Mouse (Mus musculus) cerebellum, adult 11 months (tissue): ENCODE data around the gene Nectin3.

Experiments
- DNase-seq: peaks from one replicate; pipeline ENCODE4 v3.0.0; 2022

Nectin3 gene

DNA sequence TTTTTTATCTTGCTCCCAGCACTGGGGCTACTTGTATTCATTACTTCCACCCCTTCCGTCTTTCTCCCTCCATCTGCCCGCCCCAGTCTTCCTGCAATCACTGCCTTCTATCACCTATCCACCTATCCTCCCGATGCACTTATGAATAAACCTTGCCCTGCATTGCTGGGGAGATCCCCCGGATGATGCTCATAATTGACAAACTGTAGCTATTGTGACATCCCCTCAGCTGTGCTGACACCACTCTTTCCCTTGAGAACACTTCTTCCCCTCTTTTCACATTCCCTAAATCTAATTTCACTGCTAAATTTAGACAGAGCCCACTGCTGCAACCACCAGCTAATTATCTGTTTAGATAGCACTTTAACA, at the start of gene Nectin3:
Nectin3 (minus strand) TSS at position 105 of the 369 bp plus-strand sequence.
- no peak for DNase-seq

DNA sequence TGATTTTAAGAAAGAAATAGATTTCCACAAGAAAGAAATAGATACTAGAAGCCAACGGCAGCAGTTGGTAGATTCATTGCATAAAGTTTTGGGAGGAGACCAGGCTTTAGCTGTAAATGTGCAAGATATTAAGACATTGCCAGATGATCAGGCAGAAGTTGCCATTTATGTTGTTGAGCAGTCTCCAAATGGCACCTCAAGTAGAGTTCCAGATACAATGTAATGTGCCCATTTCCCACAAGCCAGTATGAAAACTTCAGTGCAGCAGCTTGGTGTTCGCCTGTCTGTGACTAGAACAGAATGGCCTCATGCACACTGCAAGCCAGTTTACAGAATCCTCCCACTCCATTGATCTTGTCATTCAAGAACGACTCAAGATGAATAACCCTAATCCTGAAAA, 39.8 kb upstream of the Nectin3 start:
- DNase-seq, result no peak

DNA sequence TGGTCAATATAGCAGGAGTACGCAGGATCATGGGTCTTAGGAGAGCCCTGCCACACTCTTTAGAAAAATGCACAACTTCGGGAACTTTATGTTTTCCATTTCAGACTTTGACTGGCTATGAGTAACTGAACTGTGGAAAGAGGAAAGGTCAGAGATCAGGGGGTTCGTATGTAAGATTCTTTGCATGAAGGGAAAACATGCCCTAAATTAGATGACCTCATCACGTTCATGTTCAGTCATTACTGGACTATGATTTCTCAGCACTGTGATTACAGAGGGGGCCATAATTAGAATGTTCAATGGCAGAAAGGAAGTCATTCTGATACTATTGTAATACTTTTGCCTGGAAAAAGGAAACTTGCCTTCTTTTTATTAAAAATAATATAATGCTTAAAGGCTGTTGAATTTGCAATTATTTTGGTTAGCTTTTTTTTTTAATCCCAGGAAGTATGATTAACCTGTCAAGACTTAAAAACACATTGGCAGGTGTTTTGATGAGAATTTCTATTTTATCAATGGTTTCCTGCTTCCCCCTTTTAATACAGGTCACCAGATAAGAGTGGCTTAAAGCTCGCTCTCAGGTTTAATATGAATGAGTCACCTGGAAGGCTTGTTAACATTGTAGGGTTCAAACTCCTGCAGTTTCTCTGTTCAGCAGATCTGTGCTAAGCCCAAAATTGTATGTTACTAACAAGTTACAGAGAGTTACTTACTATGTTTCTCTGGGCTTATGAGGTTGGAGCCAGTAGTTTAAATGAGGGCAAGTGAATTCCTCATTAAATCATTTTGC, 34.3 kb upstream of the Nectin3 start:
- DNase-seq, result no peak

DNA sequence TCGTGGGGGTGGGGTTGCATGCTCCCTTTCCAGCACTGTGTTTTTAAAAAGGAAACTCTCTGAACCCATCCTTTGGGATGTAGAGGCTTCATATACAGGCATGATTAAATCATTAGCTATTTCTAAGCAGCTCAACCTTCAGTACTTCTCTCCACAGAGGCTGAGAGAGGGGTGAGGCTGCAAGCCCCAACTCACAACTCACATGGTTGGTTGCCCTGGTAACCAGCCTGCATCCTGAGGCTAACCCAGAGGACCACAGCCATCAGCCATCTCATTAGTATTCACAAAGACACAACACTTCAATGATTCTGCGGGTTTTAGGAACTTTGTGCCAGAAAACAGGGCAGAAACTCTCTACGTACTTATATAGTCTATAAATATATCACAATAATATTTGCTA, 32.7 kb upstream of the Nectin3 start:
- DNase-seq, result no peak

DNA sequence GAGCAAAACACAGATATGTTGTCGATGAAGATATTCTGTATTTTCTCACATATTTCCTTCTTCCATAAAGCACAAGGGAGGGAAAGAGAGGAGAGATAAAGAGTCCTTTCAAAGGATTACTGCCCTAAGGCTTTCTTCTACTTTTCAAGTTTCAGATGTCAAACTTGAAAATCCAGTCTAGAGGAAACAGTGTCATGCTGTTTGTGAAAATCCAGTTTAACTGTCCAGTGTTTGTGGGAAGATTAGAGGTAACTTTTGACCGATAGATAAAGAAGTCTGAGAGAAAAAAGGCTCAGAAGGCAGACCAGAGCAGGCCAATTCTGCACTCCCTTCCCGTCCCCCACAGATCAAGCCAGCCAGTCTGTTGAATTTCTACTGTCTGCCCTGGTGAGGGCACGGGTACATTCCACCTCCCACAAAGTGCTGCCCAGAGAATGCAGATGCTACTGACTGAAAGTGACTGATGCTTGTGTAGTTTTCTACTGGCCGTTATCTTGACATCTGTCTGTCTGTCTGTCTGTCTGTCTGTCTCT, 22.6 kb upstream of the Nectin3 start:
- DNase-seq, result no peak

DNA sequence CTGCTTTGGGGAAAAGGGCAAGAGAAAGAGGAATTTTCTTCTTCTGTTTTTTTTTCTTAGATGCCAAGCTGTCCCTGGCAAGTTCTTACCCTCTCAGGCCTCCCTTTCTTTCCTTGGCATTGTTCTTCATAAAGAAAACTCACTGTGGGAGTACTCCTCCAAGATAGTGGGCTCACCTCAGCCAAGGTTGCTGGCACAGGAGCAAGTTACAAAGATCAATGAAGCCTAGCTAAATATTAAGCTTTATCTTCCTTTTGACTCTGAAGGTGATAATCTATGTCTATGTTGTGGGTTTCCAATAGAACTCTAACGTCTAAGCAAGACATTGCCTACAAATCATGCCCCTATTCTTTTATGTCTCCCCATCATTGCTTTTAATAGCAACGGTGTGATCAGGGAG, 21.3 kb upstream of the Nectin3 start:
- no peak for DNase-seq

DNA sequence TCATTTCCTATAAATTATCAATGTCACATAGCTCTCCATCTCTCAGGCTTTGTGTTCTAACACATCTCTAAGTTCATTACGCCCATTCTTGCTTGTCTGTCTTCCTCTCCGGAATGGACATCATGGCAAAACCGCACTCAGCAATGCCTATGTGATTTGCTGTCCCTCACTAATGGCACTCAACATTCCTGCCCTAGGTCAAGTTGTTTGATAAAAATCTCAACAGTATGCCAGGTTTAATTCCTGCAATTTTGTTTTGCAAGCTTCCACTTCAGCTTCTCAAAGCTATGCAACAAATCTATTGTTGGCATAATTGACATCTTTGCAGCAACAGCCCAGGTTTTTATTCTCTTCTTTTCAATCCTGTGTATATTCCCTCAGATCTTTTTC, 9.6 kb upstream of the Nectin3 start:
- no peak for DNase-seq

DNA sequence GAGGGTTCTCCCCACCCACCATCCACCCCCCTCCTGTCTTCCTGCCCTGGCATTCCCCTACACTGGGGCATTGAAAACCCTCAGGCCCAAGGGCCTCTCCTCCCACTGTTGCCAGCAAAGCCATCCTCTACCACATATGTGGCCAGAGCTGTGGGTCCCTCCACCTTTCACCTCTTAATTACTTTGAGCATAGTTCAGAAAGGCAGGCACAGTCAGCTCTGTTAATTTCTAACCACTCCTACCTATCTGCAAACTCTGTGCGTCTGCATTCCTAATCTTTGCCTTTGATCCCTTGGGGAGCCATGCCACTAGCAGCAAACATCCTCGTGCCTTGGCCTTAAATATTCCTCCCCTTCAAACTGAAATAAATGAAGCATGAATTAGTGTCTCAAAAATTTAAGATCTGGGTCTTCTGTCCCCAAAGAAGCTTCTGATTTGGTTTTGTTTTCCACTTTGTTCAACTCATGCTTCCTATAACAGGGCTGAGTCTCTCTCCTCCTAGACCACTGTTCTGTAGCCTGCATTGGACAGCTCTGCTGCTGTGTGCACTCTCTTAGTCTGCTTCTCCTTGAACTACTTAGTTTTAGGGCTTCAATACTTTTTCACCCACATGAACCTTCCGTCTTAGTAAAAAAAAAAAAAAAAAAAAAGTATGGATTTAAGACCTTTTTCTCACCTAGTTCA, 9.1 kb upstream of the Nectin3 start:
- DNase-seq, result no peak

DNA sequence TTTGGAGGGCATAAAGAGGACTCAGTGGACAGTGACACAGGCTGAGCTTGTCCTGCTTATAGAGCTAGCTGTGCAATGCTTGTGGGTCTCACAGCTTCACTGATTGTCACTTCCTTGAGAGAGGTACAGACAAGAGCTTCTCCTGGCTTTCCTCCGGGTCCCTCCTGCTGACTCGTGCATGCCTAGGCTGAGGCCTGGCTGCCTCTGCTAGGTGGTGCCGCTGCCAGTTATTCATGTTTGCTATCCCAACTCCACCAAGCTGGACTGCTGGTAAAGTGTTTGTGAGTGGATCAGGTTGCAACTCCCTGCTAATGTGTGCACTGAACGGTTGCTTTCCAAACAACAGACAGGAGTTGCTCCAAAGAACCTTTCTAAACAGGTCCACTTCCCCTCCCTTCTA, 5.7 kb upstream of the Nectin3 start:
- no peak for DNase-seq

DNA sequence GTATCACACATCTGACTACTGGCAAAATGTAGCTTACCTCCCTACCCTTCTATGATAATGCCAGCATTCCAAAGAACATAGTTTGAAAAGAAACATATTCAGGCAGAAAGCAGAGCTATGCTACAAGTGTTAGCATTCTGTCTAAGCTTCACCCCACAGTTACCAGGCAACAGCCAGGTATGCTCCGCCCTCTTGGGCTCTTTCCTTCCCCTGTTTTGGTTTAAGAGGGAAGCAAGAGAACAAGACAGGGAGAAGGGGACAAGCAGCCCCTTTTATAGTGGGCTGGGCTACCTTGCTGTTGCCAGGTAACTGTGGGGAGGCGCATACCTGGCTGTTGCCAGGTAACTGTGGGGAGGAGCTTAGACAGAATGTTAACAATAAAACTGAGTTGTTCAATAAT, 4.0 kb upstream of the Nectin3 start:
- DNase-seq, result no peak

DNA sequence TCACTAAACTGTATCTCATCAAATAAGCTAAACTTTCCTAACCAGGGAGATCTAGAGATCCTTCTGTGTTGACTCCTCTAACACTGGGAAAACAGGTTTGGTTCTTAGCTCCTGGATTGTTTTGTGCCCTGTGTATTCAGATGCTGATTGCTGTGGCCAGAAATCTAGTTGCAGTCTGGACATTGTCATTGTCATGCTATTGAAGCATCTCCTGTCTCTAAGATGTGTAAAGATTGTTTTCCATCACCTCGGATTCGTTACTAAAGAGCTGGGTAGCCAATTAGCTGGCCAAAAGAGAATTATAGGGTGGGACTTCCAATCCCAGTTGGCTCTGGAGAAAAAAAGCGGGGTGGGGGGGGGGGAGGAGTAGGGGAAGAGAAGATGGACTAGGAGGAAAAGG, 2.4 kb upstream of the Nectin3 start:
- DNase-seq, result no peak

DNA sequence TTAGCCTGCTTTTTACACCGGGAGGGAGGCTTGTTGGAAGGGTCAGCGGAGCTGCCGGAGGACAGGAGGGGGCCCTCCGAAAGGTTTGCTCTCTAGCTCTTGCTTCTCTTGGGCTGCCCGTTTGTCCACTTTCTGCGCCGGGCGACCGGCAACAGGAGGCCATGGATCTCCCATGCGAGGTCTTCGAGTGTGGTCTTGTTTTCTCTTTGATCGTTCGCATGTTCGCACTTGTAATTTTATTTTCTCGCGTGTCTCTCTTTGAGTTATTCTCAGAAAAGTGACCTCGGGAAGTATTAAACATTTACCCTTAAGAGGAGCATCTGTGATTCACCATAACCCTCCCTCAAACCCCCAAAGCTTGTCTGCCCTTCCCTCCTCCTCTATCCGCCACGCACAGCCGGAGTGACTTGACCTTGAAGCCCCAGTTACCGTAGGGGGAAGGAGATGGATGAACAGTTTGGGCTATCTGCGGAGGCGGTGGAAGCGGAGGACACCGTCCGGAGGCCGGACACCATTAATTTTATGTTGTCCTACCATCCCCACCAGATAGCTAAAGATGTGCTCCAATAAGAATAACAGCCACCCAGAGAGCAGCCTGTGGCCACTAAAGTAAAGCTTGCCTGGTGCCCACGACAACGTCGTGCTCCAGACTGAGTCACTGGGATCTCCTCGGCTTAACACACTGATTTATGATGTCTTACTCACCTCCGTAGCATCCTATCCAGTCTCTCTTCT, 472 bp downstream of the Nectin3 start:
- peak; percentile 38 for DNase-seq

DNA sequence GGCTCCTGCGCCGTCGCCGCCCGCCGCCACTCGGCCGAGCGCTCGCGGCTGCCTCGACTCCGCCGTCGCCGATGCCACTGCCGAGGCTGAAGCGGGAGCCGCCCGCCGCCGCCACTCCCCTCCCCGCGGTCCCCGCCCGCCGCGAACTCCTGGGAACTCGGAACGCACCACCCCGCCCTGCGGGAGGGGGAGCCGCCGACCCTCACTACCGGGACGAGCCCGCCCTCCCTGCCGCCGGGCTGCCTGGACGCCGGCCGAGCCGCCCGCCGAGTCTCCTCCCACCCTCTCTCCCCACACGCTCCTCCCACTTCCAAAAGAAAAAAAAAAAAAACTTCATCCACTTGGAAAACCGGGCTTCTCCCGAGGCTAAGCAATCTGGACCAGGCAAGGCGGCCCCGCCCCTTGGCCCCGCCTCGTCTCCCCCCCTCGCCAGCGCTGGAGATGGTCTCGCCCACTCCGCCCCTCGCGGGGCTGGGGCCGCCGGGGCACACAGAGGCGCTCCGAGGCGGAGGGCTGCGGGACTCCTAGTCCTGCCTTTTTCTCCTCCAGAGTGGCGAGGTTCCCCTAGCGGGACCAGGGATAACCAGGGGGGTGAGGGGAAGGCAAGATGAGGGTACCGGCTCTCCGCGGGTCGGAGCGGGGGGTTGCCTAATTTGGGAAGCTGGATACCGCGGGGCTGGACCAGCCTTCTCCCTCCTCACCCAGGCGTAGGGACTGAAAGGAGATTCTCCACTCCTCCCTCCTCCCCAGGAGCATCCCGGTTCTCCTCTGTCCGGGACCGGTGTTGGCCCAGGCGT, 1.2 kb downstream of the Nectin3 start:
- DNase-seq, result peak; percentile 94

DNA sequence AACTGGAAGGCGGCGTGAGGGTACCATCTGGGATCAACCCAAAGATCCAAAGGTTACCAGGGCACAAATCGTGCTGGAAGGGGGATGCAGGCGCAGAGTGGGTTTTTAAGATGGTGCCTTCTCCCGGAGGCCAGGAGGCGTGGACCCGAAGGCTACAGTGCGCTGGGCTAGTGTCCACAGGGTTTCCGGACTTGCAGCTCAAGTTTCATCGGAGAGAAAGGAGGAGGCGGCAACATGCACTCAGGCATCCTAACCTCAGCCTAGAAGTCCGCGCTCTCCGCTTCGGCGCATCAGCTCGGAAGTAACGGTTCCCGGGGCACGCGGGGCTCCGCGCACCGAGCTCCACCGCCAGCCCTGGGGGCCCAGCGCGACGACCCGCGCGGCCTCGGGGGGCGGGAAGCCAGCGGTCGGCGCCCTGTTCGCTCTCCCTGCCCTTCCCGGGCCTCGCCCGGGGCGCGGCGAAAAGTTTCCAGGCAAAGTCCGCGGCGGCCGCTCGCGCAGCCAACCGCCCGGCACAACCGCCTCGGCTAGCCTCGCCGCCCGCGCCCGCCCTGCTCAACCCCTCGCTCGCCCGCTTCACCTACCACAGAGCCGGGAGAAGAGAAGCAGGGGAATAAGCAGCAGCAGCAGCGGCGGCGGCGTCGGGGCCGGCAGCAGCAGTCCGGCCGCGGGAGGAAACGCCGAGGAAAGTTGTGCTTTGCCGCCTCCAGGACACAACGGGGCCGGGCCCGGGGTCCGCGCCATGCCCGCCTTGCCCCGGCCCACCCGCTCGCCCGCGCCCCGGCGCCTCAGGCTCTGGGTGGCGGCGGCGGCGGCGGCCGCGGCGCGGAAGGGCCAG, 2.1 kb downstream of the Nectin3 start:
- peak; percentile 40 for DNase-seq

DNA sequence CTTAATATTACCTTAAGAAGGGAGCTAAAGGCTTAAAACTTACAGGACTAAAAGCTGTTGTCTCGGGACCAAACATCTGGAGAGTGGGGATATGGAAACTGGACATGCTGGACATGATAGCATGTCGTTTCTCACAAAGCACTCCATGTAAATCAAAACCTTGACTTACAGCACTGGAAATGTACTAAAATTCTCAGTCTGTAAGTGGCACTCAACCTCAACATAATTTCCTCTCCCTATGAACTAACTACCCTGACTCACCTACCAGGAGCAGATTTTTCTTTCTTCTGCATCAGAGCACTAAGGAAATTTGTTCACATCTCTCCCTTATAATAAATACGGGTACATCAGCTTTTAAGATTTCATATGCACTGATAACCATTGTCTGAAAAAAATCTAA, 3.1 kb downstream of the Nectin3 start:
- no peak for DNase-seq

DNA sequence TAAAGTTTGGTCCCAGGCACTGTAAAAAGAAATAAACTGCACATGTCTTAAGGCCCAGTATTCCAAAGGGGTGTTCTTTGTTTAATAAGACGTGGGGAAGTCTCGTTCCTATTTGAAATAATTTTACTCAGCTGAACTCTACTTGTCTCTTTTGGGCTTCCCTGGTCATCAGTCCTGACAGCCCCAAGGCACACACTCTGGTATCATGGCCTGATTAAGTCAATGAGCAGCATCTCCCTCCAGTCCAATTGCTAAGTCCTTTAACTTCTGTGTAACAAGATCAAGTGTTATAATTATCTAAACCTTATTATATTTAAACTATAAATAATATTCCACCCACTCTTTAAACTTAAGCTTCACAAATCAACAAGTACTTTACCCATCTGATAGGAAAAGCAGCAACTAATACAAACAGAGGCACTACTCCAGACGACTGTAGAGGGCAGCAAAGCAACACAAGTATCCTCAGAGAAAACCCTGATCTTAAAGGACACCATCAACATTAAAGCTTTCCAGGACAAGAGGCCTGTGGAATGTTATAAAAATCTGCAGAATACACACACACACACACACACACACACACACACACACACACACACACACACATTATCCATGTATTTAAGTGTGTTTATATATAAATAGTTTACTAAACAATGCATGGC, 10.8 kb downstream of the Nectin3 start:
- peak; percentile 53 for DNase-seq

DNA sequence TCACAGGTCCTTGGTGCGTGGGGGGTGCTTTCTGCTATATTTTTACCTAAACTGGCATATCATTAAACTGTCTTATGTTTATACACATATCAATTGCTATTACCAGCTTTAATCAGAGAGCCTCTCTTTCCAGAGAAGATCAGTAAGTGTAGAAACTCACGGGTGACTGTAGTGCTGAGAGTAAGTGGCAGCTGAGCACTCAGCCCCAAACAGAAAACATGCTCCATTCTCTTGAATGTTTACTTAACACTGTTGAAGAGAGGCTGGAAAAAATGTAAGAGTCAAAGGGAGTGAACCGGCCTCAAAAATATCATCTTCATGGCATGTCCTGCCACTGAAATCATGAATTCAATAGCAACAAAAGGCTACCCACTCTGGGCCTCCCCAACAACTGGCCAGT, 21.0 kb downstream of the Nectin3 start:
- no peak for DNase-seq

DNA sequence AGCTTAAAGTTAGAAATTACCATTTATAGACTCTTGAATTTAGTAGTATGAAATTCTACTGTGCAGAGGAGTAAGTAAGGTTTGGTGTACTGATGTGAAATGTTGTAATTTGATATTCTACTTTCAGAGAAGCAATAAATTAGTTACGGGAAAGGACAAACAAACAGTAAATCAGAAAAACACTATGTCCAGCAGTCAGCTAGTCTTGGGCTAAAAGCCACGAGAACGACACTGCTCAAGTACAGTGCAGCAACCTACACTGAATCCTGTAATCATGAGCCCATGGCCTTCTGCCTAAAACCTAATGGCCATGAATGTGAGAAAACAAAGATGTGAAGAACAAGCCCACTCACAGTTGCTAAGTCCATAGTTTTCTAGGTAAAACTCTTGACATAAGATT, 46.9 kb downstream of the Nectin3 start:
- DNase-seq, result no peak

DNA sequence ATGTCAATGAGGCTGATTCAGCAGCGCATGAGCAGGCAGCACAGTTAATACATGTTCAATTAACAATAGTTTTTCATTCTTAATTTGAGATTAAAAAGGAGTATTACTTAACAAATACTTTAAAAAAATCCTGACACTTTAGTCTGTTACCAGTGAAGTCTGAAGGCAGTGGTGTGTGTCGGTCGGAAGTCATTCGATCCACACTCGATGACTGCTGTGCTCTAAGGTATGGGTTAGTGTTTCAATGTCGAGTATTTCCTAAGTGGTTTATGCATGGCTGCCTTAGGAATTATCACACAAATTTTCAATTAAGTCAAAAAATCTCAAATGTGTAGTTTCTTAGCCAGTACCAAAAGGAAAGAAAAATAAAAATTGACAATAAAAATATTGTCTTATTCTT, 49.3 kb downstream of the Nectin3 start:
- no peak for DNase-seq

DNA sequence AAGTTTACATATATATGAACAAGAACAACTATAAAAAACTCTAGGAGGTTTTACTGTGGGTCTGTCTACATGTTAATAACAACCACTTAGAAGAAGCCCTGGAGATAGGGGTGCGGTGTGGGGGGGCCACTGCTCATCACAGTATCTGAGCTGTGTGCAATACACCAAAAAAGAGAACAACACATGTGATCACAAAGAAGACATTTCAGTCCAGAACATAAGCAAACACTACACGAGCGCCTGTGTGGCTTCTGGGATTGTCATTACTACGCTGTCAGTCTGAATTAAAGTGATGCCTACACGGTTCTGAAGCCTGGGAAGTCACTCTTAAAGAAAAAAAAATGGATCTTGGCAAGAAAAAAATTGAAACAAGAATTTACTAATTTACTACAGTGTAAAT, 67.0 kb downstream of the Nectin3 start:
- no peak for DNase-seq

DNA sequence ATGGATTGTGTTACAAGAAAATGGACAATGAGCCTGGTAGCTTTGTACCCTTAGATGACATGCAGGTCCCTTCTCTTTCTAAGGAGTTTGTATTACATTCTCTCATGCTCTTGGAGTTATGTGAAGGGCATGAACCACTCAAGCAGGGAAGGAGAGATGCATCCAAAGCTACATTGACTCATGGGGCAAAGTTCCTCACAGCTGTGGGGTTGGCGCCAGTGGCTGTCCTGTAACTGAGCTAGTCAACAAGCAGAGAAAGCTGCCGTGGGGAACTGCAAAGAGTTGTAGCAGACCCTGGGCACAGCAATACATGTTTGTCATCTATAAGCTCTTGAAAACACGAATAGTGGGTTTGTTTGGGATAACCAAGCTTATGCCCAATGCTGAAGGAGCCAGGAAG, 82.1 kb downstream of the Nectin3 start:
- DNase-seq, result no peak

DNA sequence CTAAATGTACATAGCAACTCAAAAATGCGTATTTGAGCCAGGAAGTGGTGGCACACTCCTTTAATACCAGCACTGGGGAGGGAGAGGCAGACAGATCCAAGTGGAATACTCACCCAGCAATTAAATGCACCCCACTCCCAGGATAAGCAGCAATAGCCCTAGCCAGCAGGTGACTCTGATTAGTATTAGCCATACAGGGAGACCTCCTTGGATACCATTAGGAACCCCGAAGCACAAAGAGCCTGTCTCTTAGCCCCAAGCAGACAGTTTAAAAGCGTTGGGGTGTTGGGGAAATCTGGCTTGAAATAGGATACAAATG, 87.6 kb downstream of the Nectin3 start:
- no peak for DNase-seq
